Mouse (Mus musculus) monocyte, adult 2 months (primary cell): Measurements from ENCODE around the gene Tekt2.

ENCODE experiments used
- DNase-seq, 2 experiments: peaks; one replicate each; pipeline ENCODE4 v3.0.0; 2022; ENCODE audit warnings: low spot score in 2 of 2, low read depth in 1 of 2

Tekt2 gene

DNA sequence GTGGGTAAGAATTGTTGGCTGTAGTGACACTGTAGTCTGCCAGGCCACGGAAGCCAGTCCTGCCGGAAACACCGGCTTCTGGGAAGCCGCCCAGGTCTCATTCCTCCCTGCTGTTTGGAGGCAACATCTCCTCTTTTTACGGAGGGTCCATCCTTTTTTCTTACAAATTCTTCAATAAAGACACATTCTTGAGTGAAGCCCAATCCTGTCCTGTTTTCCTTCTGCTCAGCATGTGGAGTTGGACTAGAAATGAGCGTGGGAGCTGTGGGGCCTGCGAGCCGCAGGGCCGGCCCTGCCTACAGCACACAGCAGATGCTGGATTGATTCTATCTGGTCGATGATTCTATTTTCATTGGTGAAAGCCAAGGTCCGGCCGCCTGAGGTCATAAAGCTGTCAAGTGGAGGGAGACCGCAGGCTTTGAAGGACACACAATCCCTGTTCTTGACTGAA is 49.8 kb downstream of the Tekt2 start:
- no peak for DNase-seq

GRCm38 (mm10) chr4:126275081-126275480 is 50.4 kb downstream of the Tekt2 start:
- no peak for DNase-seq

- DNase-seq: no peak
Observed at GRCm38 (mm10) chr4:126273753-126274152, 51.7 kb downstream of the Tekt2 start.
